Mouse (Mus musculus) urinary bladder, postnatal 36 days (tissue): ENCODE measurements around the gene Hgd.

Experiments used
- DNase-seq, 2 experiments: peaks; one replicate each; pipeline ENCODE4 v3.0.0; 2022; ENCODE audit warnings: low spot score in 2 of 2, mixed read lengths in 1 of 2

The Hgd gene

GRCm38 (mm10) chr16:37579994-37580393, at the start of gene Hgd:
Hgd (plus strand) TSS chr16:37580153.
- DNase-seq = no peak

- DNase-seq = no peak
Observed at GRCm38 (mm10) chr16:37530170-37530569, 49.8 kb upstream of the Hgd start.

GRCm38 (mm10) chr16:37532046-37532445, 47.9 kb upstream of the Hgd start:
- no peak for DNase-seq

GRCm38 (mm10) chr16:37533369-37534068, 46.4 kb upstream of the Hgd start:
- no peak for DNase-seq

- DNase-seq = no peak
Observed at GRCm38 (mm10) chr16:37539240-37539610, 40.7 kb upstream of the Hgd start.

- DNase-seq = peak; percentile 95 to 98
Observed at GRCm38 (mm10) chr16:37539611-37540580, 40.1 kb upstream of the Hgd start, which contains the start of the genes Gtf2e1 and Rabl3. Gtf2e1 (minus strand) TSS chr16:37539789. Rabl3 (plus strand) TSS chr16:37539885.

- DNase-seq = no peak
Observed at GRCm38 (mm10) chr16:37540776-37541175, 39.2 kb upstream of the Hgd start.

- DNase-seq = no peak
Observed at GRCm38 (mm10) chr16:37546312-37546711, 33.6 kb upstream of the Hgd start.

GRCm38 (mm10) chr16:37550266-37550665, 29.7 kb upstream of the Hgd start:
- DNase-seq = no peak

- no peak for DNase-seq
Observed at GRCm38 (mm10) chr16:37550981-37551380, 29.0 kb upstream of the Hgd start.

GRCm38 (mm10) chr16:37552824-37553223, 27.1 kb upstream of the Hgd start:
- DNase-seq = no peak

- DNase-seq = no peak
Observed at GRCm38 (mm10) chr16:37562414-37562813, 17.5 kb upstream of the Hgd start.

- DNase-seq = no peak
Observed at GRCm38 (mm10) chr16:37562961-37563360, 17.0 kb upstream of the Hgd start.

- no peak for DNase-seq
Observed at GRCm38 (mm10) chr16:37565117-37565516, 14.8 kb upstream of the Hgd start.

GRCm38 (mm10) chr16:37566107-37566506, 13.8 kb upstream of the Hgd start:
- no peak for DNase-seq

GRCm38 (mm10) chr16:37567113-37568050, 12.6 kb upstream of the Hgd start:
- DNase-seq = no peak

GRCm38 (mm10) chr16:37571554-37571953, 8.4 kb upstream of the Hgd start:
- DNase-seq = no peak

GRCm38 (mm10) chr16:37572117-37572754, 7.7 kb upstream of the Hgd start:
- no peak for DNase-seq

GRCm38 (mm10) chr16:37573061-37573460, 6.9 kb upstream of the Hgd start:
- no peak for DNase-seq

GRCm38 (mm10) chr16:37575325-37575724, 4.6 kb upstream of the Hgd start:
- no peak for DNase-seq

- no peak for DNase-seq
Observed at GRCm38 (mm10) chr16:37579591-37579990, 362 bp upstream of the Hgd start.
